Mouse (Mus musculus): ENCODE data around the gene Fpgs. TPM values are rescaled to one million over a fixed set of nuclear protein-coding genes. Genes with fewer than 3 reads are reported as not detected.

Gene Fpgs
- total and polyA plus RNA-seq, 3 experiments, result 4.6 to 18.0 (median 5.7) TPM

DNA sequence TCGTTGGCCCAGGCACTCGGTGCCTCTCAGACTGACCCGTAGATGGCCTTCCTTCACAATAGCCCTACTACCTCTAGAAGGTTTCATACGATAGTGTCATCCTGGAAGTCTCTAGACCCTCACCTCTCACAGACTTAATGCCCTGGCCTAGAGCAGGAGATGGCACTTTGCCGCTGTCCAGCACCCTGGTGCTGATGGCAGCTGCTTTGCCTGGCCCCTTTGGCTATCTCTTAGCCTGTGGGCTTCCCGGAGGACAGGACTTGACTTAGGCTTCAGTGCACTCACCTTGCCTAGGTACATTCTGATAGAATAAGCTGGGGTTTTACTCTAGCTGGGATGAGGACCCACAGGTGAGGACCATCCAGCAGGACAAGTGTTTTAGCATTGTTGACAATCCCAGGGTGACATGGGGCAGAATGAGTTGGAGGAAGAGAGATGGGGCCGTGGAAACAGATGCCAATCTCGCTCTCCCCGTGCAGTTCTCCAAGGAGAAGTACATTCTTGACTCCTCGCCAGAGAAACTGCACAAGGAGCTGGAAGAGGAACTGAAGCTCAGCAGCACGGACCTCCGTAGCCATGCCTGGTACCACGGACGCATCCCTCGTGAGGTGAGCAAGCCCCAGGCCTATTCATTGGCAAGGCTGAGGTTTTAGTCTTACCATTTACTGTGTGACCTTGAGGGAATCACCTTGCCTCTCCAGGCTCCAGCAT is 40.5 kb upstream of the Fpgs start:
- DNase-seq, result no peak
- H3K4me3 ChIP-seq, result no peak overlapping the region
- no peak overlapping the region for H3K27ac ChIP-seq
- peaks cover 5% of the 10 kb centered on the region for H3K79me2 ChIP-seq (replicated peaks; ENCODE audit: control insufficient read depth, insufficient read depth, low read length)
- H3K4me1 ChIP-seq (ENCODE audit: control insufficient read depth, insufficient read depth, low read length), result peaks cover 3% of the 10 kb centered on the region
- intact Hi-C loops (cut with DNase I), result no loop called here
- H3K36me3 ChIP-seq (ENCODE audit: control insufficient read depth, insufficient read depth, low read length), result peaks cover 2% of the 10 kb centered on the region; the same call in 1 of the 2 replicates
- H3K9ac ChIP-seq (ENCODE audit: low read depth, low read length), result no peak overlapping the region
- no peak for TF ChIP-seq POLR2A (IDR thresholded peaks at IDR 0.05; ENCODE audit: insufficient read depth, low read depth, low read length)
- no peak for TF ChIP-seq EP300 (IDR thresholded peaks at IDR 0.05; ENCODE audit: insufficient read depth, low read depth, low read length)
- TF ChIP-seq CTCF (IDR thresholded peaks at IDR 0.05), result no peak
- H3K27me3 ChIP-seq (ENCODE audit: control insufficient read depth, insufficient read depth, low read length), result peaks cover 2% of the 10 kb centered on the region; the same call in 1 of the 2 replicates
- 41% methylated on average over 15 of the region's 15 CpGs for WGBS

- Histone ChIP-seq H3K79me2 (replicated peaks; ENCODE audit: control insufficient read depth, insufficient read depth, low read length) (peaks cover 5% of the 10 kb centered on the region), H3K4me3 (no peak overlapping the region), H3K27ac (no peak overlapping the region), H3K9ac (ENCODE audit: low read depth, low read length) (no peak overlapping the region), H3K27me3 (ENCODE audit: control insufficient read depth, insufficient read depth, low read length) (peaks cover 2% of the 10 kb centered on the region; the same call in 1 of the 2 replicates), H3K4me1 (ENCODE audit: control insufficient read depth, insufficient read depth, low read length) (peaks cover 3% of the 10 kb centered on the region), H3K36me3 (ENCODE audit: control insufficient read depth, insufficient read depth, low read length) (peaks cover 6% of the 10 kb centered on the region; the same call in 1 of the 2 replicates)
- intact Hi-C loops (cut with DNase I), result no loop called here
- TF ChIP-seq EP300 (IDR thresholded peaks at IDR 0.05; ENCODE audit: insufficient read depth, low read depth, low read length) (no peak), CTCF (IDR thresholded peaks at IDR 0.05) (no peak), POLR2A (IDR thresholded peaks at IDR 0.05; ENCODE audit: insufficient read depth, low read depth, low read length) (no peak)
- no peak for DNase-seq
- WGBS, result 37% methylated on average over 18 of the region's 18 CpGs
These were observed 38.2 kb upstream of the Fpgs start for GRCm38 (mm10) chr2:32742173-32742531.

GRCm38 (mm10) chr2:32741273-32742172 is 37.6 kb upstream of the Fpgs start:
- Histone ChIP-seq H3K36me3 (ENCODE audit: control insufficient read depth, insufficient read depth, low read length) (peaks cover 6% of the 10 kb centered on the region; the same call in 1 of the 2 replicates), H3K79me2 (replicated peaks; ENCODE audit: control insufficient read depth, insufficient read depth, low read length) (peaks cover 5% of the 10 kb centered on the region), H3K4me1 (ENCODE audit: control insufficient read depth, insufficient read depth, low read length) (peaks cover 4% of the 10 kb centered on the region), H3K27ac (peak overlapping the region; percentile 38), H3K27me3 (ENCODE audit: control insufficient read depth, insufficient read depth, low read length) (peaks cover 2% of the 10 kb centered on the region; the same call in 1 of the 2 replicates), H3K9ac (ENCODE audit: low read depth, low read length) (peak overlapping the region; percentile 52), H3K4me3 (peak overlapping the region; percentile 46)
- peak; percentile 62 to 75 for DNase-seq
- intact Hi-C loops (cut with DNase I), result loop anchor here (2.0 kb wide), 1 partner anchor 13 kb away; no protein-coding TSS in a partner anchor
- TF ChIP-seq EP300 (IDR thresholded peaks at IDR 0.05; ENCODE audit: insufficient read depth, low read depth, low read length), result no peak
- TF ChIP-seq CTCF (IDR thresholded peaks at IDR 0.05), result no peak
- TF ChIP-seq POLR2A (IDR thresholded peaks at IDR 0.05; ENCODE audit: insufficient read depth, low read depth, low read length), result no peak
- 26% methylated on average over 53 of the region's 58 CpGs for WGBS

GRCm38 (mm10) chr2:32740916-32741272 is 36.9 kb upstream of the Fpgs start, which contains the start of gene 6330409D20Rik:
TSS of gene 6330409D20Rik (minus strand) at chr2:32741016.
- Histone ChIP-seq H3K4me1 (ENCODE audit: control insufficient read depth, insufficient read depth, low read length) (peaks cover 7% of the 10 kb centered on the region), H3K4me3 (peak within 1 kb of the TSS; percentile 46), H3K36me3 (ENCODE audit: control insufficient read depth, insufficient read depth, low read length) (peaks cover 6% of the 10 kb centered on the region; the same call in 1 of the 2 replicates), H3K27me3 (ENCODE audit: control insufficient read depth, insufficient read depth, low read length) (peaks cover 2% of the 10 kb centered on the region; the same call in 1 of the 2 replicates), H3K27ac (peak within 1 kb of the TSS; percentile 38), H3K9ac (ENCODE audit: low read depth, low read length) (peak within 1 kb of the TSS; percentile 52), H3K79me2 (replicated peaks; ENCODE audit: control insufficient read depth, insufficient read depth, low read length) (peaks cover 5% of the 10 kb centered on the region)
- TF ChIP-seq EP300 (IDR thresholded peaks at IDR 0.05; ENCODE audit: insufficient read depth, low read depth, low read length), result no peak
- TF ChIP-seq POLR2A (IDR thresholded peaks at IDR 0.05; ENCODE audit: insufficient read depth, low read depth, low read length), result no peak
- no peak for TF ChIP-seq CTCF (IDR thresholded peaks at IDR 0.05)
- intact Hi-C loops (cut with DNase I), result loop anchor here (2.0 kb wide), 1 partner anchor 14 kb away; no protein-coding TSS in a partner anchor
- WGBS, result 24% methylated on average over 11 of the region's 11 CpGs
- DNase-seq, result no peak

- Histone ChIP-seq H3K79me2 (replicated peaks; ENCODE audit: control insufficient read depth, insufficient read depth, low read length) (peaks cover 5% of the 10 kb centered on the region), H3K4me3 (no peak overlapping the region), H3K4me1 (ENCODE audit: control insufficient read depth, insufficient read depth, low read length) (peaks cover 12% of the 10 kb centered on the region), H3K36me3 (ENCODE audit: control insufficient read depth, insufficient read depth, low read length) (peaks cover 8% of the 10 kb centered on the region), H3K27me3 (ENCODE audit: control insufficient read depth, insufficient read depth, low read length) (peaks cover 2% of the 10 kb centered on the region; the same call in 1 of the 2 replicates), H3K9ac (ENCODE audit: low read depth, low read length) (no peak overlapping the region), H3K27ac (peak overlapping the region; percentile 31; the same call in 1 of the 2 replicates)
- 49% methylated on average over 4 of the region's 4 CpGs for WGBS
- DNase-seq, result no peak
- intact Hi-C loops (cut with DNase I), result no loop called here
- no peak for TF ChIP-seq EP300 (IDR thresholded peaks at IDR 0.05; ENCODE audit: insufficient read depth, low read depth, low read length)
- TF ChIP-seq CTCF (IDR thresholded peaks at IDR 0.05), result no peak
- TF ChIP-seq POLR2A (IDR thresholded peaks at IDR 0.05; ENCODE audit: insufficient read depth, low read depth, low read length), result no peak
These were observed 35.4 kb upstream of the Fpgs start for GRCm38 (mm10) chr2:32739311-32739710.

All from heart, adult 2 months (tissue).